Mouse (Mus musculus): Measurements from ENCODE around the gene Gm8127.
"Not testable (repeated sequence)": the region's sequence is repeated elsewhere in the genome, so short reads cannot be mapped to it uniquely, and the experiment has no call there.

Gm8127 gene

DNA sequence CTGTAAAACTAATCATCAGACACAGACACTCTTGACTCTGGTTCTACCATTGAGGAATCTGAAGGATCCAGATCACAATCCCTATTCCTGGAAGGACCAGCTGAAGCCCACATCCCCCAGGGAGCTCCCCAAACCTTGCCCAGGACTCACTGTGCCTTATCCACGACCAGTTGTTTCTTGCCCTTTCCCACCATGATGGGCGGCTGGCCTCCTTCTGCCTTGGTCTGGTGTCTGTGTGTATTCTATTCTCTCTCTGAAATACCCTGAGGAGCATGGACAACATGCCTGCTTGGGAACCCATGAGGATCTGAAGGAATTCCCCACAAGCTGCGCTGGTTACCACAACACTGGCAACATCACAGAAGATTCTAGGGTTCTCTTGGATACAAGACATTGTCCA, at the start of gene Gm8127:
Gm8127 (minus strand) TSS at position 330 of the 400 bp plus-strand sequence.
- DNase-seq (ENCODE audit: low read depth), result not testable (repeated sequence)

DNA sequence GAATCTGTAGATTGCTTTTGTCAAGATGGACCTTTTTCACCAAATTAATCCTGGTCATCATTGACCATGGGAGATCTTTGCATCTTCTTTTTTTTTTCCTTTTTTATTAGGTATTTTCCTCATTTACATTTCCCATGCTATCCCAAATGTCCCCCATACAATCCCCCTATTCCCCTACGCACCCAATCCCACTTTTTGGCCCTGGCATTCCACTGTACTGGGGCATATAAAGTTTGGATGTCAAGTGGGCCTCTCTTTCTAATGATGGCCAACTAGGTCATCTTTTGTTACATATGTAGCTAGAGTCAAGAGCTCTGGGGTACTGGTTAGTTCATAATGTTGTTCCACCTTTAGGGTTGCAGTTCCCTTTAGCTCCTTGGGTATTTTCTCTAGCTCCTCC, 44.0 kb upstream of the Gm8127 start:
- not testable (repeated sequence) for DNase-seq (ENCODE audit: low read depth)

GRCm38 (mm10) chr14:43331362-43331880, 37.8 kb upstream of the Gm8127 start:
- not testable (repeated sequence) for DNase-seq (ENCODE audit: low read depth)

GRCm38 (mm10) chr14:43328603-43329002, 35.0 kb upstream of the Gm8127 start:
- not testable (repeated sequence) for DNase-seq (ENCODE audit: low read depth)

- DNase-seq (ENCODE audit: low read depth), result not testable (repeated sequence)
These were observed 25.9 kb upstream of the Gm8127 start for GRCm38 (mm10) chr14:43319516-43319915.

DNA sequence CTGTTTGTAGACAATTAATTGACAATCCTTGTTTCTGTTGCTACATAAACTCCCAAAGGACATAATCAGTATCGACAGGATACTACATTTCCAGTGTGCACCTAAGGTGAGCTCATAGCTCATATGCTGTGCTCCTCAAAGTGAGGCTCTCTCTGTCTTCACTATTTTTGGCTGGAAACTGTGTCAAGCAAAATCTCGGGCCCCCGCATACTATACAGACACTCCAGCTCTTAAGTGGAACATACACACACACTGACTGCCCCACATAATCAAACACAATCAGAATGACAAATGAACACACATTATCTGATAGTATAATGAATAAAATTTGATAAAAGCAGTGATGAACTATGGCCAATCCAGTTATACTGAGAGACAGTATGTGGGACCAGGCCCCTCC, 15.0 kb downstream of the Gm8127 start:
- DNase-seq (ENCODE audit: low read depth), result not testable (repeated sequence)

DNA sequence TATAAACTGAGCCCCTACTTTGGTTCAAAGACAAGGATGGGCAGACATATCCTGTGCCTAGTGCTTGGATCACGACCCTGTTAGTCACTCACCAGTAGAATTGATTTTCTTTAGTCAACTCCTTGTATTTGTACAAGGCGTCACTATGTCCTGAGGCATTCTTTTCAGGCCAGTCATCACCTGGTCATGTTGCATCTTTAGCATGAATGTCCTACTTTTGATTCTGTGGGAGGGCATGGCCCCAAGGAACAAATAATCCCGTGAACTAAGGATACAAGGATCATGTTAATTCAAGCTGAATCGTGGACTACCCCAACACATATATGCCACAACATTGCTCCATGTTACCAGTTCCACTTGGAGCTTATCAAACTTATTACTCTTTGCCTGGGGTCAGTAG, 15.5 kb downstream of the Gm8127 start:
- DNase-seq (ENCODE audit: low read depth), result not testable (repeated sequence)

- DNase-seq (ENCODE audit: low read depth), result not testable (repeated sequence)
These were observed 16.2 kb downstream of the Gm8127 start for GRCm38 (mm10) chr14:43277468-43277867.

DNA sequence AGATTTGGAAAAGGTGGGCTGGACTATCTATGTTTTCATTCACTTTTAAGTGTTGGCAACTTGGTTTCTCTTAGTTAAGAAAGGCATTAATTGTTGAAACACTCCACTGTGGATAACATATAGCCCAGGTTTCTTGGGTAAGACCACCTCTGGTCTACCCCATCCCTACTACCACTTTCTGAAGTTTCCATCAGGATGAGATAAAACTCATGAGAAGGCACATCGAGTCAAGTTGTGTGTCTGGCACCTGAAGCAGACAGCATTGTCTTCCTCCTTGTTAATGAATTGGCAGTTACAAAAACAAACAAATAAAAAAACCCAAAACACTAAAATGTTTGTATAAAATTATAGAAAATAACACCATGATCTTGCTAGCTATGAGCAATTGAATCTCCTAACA, 17.9 kb downstream of the Gm8127 start:
- not testable (repeated sequence) for DNase-seq (ENCODE audit: low read depth)

DNA sequence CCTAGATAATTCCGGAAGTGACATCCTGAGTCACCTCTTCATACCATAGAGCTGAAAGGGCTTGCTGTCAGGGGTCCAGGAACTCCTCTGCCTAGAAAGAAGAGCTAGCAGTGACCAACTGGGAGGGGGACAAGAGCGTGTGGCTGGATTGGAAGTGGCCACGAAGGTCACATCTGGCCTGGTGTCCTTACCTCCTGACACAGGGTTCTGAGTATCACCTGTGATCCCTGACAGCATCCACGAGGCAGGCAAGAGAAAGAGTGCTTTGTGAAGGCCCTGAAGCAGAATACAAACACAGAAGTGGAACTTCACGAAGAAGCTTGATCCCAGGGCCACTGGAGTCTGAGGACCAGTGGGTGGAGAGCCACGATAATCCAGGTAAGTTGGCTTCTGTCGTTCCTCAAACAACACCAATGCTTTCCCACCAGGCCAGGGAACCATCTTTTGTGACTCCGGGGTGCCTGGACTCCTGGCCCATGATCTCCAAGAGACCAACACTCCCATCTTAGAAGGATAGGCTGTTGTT, 18.6 kb downstream of the Gm8127 start, which contains the start of gene Gm9732:
Gm9732 (plus strand) TSS at position 51 of the 526 bp plus-strand sequence.
- not testable (repeated sequence) for DNase-seq (ENCODE audit: low read depth)

DNA sequence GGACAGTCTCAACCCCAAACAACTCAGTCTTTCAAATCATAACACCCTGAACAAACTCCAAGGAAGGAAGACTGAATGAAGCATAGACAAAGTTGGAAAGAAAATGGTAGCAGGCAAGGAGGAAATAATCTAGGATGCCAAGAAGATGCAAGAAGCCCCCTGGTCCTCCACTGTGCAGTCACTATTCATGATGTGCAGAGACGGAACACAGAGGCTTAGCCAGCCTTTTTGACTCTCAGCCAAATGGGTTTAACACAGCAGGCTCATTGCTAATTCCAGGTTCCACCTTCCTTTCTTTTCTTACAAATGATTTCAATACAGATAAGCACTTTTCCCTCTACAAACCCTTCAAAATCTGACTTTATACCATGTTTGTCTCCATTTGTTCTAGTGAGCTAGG, 20.5 kb downstream of the Gm8127 start:
- not testable (repeated sequence) for DNase-seq (ENCODE audit: low read depth)

DNA sequence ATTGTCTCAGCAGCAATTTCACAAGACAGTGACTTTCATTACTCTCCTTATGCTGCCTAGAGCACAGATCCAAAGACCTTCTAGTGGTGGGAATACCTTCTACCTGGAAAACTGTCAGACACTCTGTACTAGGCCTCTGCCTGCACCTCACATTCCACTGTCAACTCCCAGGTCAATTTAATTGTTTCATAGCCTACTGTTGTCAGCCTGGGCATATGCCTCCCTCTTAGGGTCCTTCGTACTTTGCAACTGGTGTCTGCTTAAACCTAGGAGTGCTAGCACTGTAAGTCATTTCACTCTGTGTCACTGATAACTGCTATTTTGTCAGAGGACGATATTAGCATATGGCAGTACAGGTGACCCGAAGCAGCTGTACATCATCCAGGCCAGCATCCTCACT, 24.4 kb downstream of the Gm8127 start:
- DNase-seq (ENCODE audit: low read depth), result not testable (repeated sequence)

DNA sequence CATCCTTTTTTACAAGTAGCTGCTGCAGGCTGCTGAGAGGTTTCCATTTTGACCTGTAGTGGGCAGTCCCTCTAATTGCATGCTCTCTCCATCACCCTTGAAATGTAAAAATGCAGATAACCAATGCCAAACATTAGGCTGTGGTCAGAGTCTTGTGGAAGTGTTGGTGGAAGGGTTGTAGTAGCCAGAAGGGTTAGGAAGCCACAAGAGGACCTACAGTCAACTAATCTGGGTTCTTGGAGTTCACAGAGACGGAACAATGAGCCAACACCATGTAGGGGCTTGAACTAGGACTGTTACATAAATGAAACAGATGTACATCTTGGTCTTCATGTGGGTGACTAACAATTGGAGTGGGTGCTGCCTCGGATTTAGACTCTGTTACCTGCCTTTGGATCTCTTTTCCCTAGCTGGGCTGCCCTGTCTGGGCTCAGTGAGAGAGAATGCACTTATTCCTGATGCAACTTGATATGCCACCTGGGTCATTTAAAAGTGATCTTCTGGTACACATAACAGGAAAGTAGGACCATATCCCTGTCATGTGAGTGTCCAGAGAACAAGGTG, 25.0 kb downstream of the Gm8127 start:
- not testable (repeated sequence) for DNase-seq (ENCODE audit: low read depth)

GRCm38 (mm10) chr14:43263421-43263820, 30.2 kb downstream of the Gm8127 start:
- not testable (repeated sequence) for DNase-seq (ENCODE audit: low read depth)

DNA sequence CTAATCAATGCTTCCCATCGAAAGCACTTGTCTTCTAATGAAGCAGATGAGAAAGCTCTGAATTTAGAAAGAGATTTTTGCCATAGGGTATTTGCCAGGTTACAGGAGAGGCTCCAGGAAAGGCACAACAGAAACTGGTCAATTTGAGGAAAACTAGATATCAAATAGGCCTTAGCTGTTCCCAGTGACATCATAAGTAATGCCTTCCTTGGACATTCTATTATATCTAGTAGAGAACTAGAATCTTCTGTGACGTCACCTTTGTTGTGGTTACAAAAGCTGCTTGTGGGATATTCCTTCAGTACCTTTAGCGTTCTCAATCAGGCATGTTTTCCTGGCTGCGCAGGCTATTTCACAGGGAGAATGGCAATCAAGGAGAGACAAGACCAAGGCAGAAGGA, 35.3 kb downstream of the Gm8127 start, which contains the start of gene Gm8126:
Gm8126 (plus strand) TSS at position 301 of the 400 bp plus-strand sequence.
- DNase-seq (ENCODE audit: low read depth), result not testable (repeated sequence)

- DNase-seq (ENCODE audit: low read depth), result not testable (repeated sequence)
These were observed 37.1 kb downstream of the Gm8127 start for GRCm38 (mm10) chr14:43256511-43256910.

DNA sequence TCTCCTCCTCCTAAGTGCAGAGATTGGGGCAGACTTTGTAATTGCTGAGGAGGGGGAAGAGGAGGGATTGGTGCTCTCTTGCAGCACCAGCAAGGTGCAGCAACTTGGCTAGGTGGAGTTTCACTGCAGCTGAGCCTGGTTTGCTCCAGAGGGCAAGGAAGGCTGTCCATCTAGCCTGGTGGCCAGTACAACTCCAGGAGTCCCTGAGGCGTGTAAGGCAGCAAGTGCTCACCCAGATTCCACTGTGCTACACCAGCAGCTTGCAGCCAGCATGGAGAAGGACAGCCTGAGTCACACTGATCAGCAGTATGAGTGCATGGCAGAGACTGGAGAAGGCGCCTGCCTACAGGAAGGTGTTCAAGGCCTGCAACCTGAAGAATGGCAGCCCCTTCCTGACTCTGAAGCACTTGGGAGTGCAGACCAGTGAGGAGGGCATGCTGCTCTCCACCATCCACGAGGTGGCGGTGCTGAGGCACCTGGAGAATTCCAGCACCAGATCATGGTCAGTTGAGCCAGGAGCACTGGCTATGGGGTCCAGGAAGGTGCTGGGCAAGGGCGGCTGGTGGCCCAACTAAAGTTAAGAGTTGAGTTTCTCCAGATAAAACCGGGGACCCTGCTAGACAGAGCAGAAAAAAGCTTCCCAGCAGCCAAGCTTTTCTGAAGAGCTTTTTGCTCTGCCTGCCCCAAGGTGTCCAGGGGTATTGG, 42.9 kb downstream of the Gm8127 start:
- not testable (repeated sequence) for DNase-seq (ENCODE audit: low read depth)

GRCm38 (mm10) chr14:43249611-43250170, 43.9 kb downstream of the Gm8127 start:
- DNase-seq (ENCODE audit: low read depth), result not testable (repeated sequence)

All from c-Kit-positive CD71-negative TER-119-negative erythroid progenitor cells, embryonic 14.5 days (primary cell).